Mouse (Mus musculus) large intestine, adult 2 months (tissue): ENCODE results near the gene Hypm. TPM values are rescaled to one million over a fixed set of nuclear protein-coding genes. Genes with fewer than 3 reads are reported as not detected.

ENCODE experiments used
- DNase-seq: peaks from one replicate; pipeline ENCODE4 v3.0.0-alpha.2; 2012; ENCODE audit warnings: low read depth, low spot score
- WGBS: fragments of 180-500 bp; shearing (Covaris S2); methylation state at CpG from one replicate; pipeline ENCODE4 v1.1.7; 2018; 5-methylcytosine and 5-hydroxymethylcytosine counted together
- polyA plus RNA-seq: library from polyadenylated mRNA; depleted of rRNA; stranded (reverse); fragments of >200 nt; gene quantifications from 2 replicates; pipeline ENCODE4 v1.2.3, GENCODE M21; 2012; rRNA removed

Gene Hypm
- not detected in 2 replicates for polyA plus RNA-seq

- no peak for DNase-seq
- 75% methylated on average over 3 of the region's 3 CpGs for WGBS
Measured at GRCm38 (mm10) chrX:9846628-9847027, at the start of gene Hypm. TSS of gene Hypm (plus strand) at chrX:9846928.

- DNase-seq, result no peak
- WGBS, result 52% methylated on average over 1 of the region's 1 CpGs
Measured at GRCm38 (mm10) chrX:9810101-9810500, 36.6 kb upstream of the Hypm start.

GRCm38 (mm10) chrX:9812469-9812868 is 34.3 kb upstream of the Hypm start:
- no peak for DNase-seq

GRCm38 (mm10) chrX:9834779-9835178 is 11.9 kb upstream of the Hypm start:
- WGBS, result 74% methylated on average over 2 of the region's 2 CpGs
- no peak for DNase-seq

GRCm38 (mm10) chrX:9849403-9849802 is 2.7 kb downstream of the Hypm start, which contains the start of gene H2al3:
TSS of gene H2al3 (plus strand) at chrX:9849703.
- 54% methylated on average over 1 of the region's 1 CpGs for WGBS
- no peak for DNase-seq

GRCm38 (mm10) chrX:9861859-9862258 is 15.1 kb downstream of the Hypm start:
- 48% methylated on average over 2 of the region's 2 CpGs for WGBS

GRCm38 (mm10) chrX:9875519-9875918 is 28.8 kb downstream of the Hypm start:
- 38% methylated on average over 2 of the region's 2 CpGs for WGBS
- no peak for DNase-seq

More at GRCm38 (mm10) chrX:9861859-9862258, 15.1 kb downstream of the Hypm start:
- no peak for DNase-seq

- 66% methylated on average over 2 of the region's 2 CpGs for WGBS
- no peak for DNase-seq
Measured at GRCm38 (mm10) chrX:9885322-9885721, 38.6 kb downstream of the Hypm start, which contains the start of gene Sytl5. TSS of gene Sytl5 (plus strand) at chrX:9885622.

Other genes starting within 250 kb of the Hypm start
- gene Dynlt3, start 183.9 kb upstream of the Hypm start, polyA plus RNA-seq, result 9.3 and 17.9 TPM in 2 replicates
- gene H2al3, start 2.8 kb downstream of the Hypm start, polyA plus RNA-seq, result not detected in 2 replicates
- 0.21 and 0.41 TPM in 2 replicates for gene Sytl5, start 38.7 kb downstream of the Hypm start, polyA plus RNA-seq